Mouse (Mus musculus) CH12.LX (cell line): ENCODE measurements around the gene Zfhx3. TPM values are rescaled to one million over a fixed set of nuclear protein-coding genes. Genes with fewer than 3 reads are reported as not detected.

Experiments
- DNase-seq: peaks from one replicate; pipeline ENCODE4 v3.0.0-alpha.2; 2013; ENCODE audit errors: extremely low read depth
- H3K27ac ChIP-seq: 2 replicates; pipeline ENCODE4 v1.5.1; 2012; ENCODE audit warnings: low read depth, mild to moderate bottlenecking, control low read depth, moderate library complexity; ENCODE audit not compliant: insufficient read depth
- H3K27me3 ChIP-seq: replicated peaks from 2 replicates; pipeline ENCODE3; 2012; ENCODE audit warnings: inconsistent platforms
- H3K36me3 ChIP-seq, 2 experiments: replicated peaks in 1 of 2; 2 replicates each; pipeline versions ENCODE3 to v1.6.1; 2012; ENCODE audit warnings: inconsistent platforms in 1 of 2, low read length in 1 of 2, mild to moderate bottlenecking in 1 of 2, mixed read lengths in 1 of 2, moderate library complexity in 1 of 2; ENCODE audit not compliant: control insufficient read depth in 1 of 2, insufficient read depth in 1 of 2
- H3K4me1 ChIP-seq, 2 experiments: 2 replicates each; pipeline ENCODE4 v1.6.1; 2012; ENCODE audit warnings: inconsistent platforms in 1 of 2, moderate library complexity in 1 of 2; ENCODE audit not compliant: insufficient read depth in 2 of 2, control insufficient read depth in 1 of 2
- H3K4me2 ChIP-seq: 2 replicates; pipeline ENCODE4 v1.6.1; 2012; ENCODE audit warnings: low read depth, mild to moderate bottlenecking, control low read depth; ENCODE audit not compliant: poor library complexity, insufficient read depth, severe bottlenecking
- H3K4me3 ChIP-seq, 3 experiments: fragments of 150-350 bp in 1 of 3; sonication (generic) in 1 of 3; replicated peaks in 1 of 3; 2 replicates each; pipeline versions ENCODE3 to v1.5.1; 2011 to 2012; ENCODE audit warnings: low read depth in 2 of 3, low read length in 2 of 3, mild to moderate bottlenecking in 2 of 3, moderate library complexity in 2 of 3, control low read depth in 1 of 3, improper control_type of control experiment in 1 of 3, inconsistent platforms in 1 of 3, mixed read lengths in 1 of 3; ENCODE audit not compliant: poor library complexity in 1 of 3
- H3K79me2 ChIP-seq: replicated peaks from 2 replicates; pipeline ENCODE4 v1.6.1; 2012; ENCODE audit warnings: mild to moderate bottlenecking, moderate library complexity; ENCODE audit not compliant: control insufficient read depth, poor library complexity, insufficient read depth, severe bottlenecking; ENCODE audit errors: extremely low read depth
- H3K9ac ChIP-seq: 2 replicates; pipeline ENCODE4 v1.6.1; 2012; ENCODE audit warnings: low read depth, mild to moderate bottlenecking, control low read depth, moderate library complexity; ENCODE audit not compliant: insufficient read depth
- H3K9me3 ChIP-seq: replicated peaks from 2 replicates; pipeline ENCODE3; 2012; ENCODE audit warnings: low read length, inconsistent platforms, mixed read lengths
- BHLHE40 ChIP-seq: IDR thresholded peaks from 2 replicates; pipeline ENCODE4 v1.6.1; 2011; ENCODE audit warnings: mild to moderate bottlenecking, low read depth, low read length, improper control_type of control experiment
- ELF1 ChIP-seq: IDR thresholded peaks from 2 replicates; pipeline ENCODE4 v1.6.1; 2014; ENCODE audit warnings: low read depth, mild to moderate bottlenecking, inconsistent platforms, low read length, improper control_type of control experiment
- EP300 ChIP-seq: IDR thresholded peaks from 2 replicates; pipeline ENCODE4 v1.6.1; 2011; ENCODE audit warnings: low read length, improper control_type of control experiment
- ETS1 ChIP-seq: conservative IDR thresholded peaks from 2 replicates; pipeline ENCODE4 v1.6.1; 2012; ENCODE audit warnings: low read depth, mild to moderate bottlenecking, inconsistent platforms, low read length, improper control_type of control experiment, moderate library complexity
- HCFC1 ChIP-seq: IDR thresholded peaks from 2 replicates; pipeline ENCODE4 v1.6.1; 2012; ENCODE audit warnings: low read depth, mild to moderate bottlenecking, inconsistent platforms, low read length, improper control_type of control experiment
- IRF4 ChIP-seq: IDR thresholded peaks from 2 replicates; pipeline ENCODE4 v1.6.1; 2014; ENCODE audit warnings: low read depth, mild to moderate bottlenecking, inconsistent platforms, low read length, improper control_type of control experiment
- JUN ChIP-seq: IDR thresholded peaks from 2 replicates; pipeline ENCODE4 v1.6.1; 2011; ENCODE audit warnings: low read depth, mild to moderate bottlenecking, low read length, improper control_type of control experiment, moderate library complexity; ENCODE audit not compliant: insufficient read depth
- JUND ChIP-seq: conservative IDR thresholded peaks from 2 replicates; pipeline ENCODE4 v1.6.1; 2011; ENCODE audit warnings: low read depth, low read length, improper control_type of control experiment
- MAFK ChIP-seq: IDR thresholded peaks from 2 replicates; pipeline ENCODE4 v1.6.1; 2011; ENCODE audit warnings: low read length, improper control_type of control experiment; ENCODE audit not compliant: insufficient replicate concordance
- MAX ChIP-seq: IDR thresholded peaks from 2 replicates; pipeline ENCODE4 v1.6.1; 2011; ENCODE audit warnings: low read length, improper control_type of control experiment
- MAZ ChIP-seq: IDR thresholded peaks from 2 replicates; pipeline ENCODE4 v1.6.1; 2012; ENCODE audit warnings: low read depth, mild to moderate bottlenecking, inconsistent platforms, low read length, improper control_type of control experiment, moderate library complexity
- MEF2A ChIP-seq: IDR thresholded peaks from 2 replicates; pipeline ENCODE4 v1.6.1; 2014; ENCODE audit warnings: low read depth, mild to moderate bottlenecking, inconsistent platforms, low read length, improper control_type of control experiment, borderline replicate concordance
- MXI1 ChIP-seq: IDR thresholded peaks from 2 replicates; pipeline ENCODE4 v1.6.1; 2011; ENCODE audit warnings: mild to moderate bottlenecking, low read depth, low read length, improper control_type of control experiment
- MYC ChIP-seq: IDR thresholded peaks from 2 replicates; pipeline ENCODE4 v1.6.1; 2011; ENCODE audit warnings: low read depth, mild to moderate bottlenecking, improper control_type of control experiment, low read length
- NRF1 ChIP-seq: IDR thresholded peaks from 2 replicates; pipeline ENCODE4 v1.6.1; 2014; ENCODE audit warnings: low read depth, mild to moderate bottlenecking, inconsistent platforms, low read length, improper control_type of control experiment, moderate library complexity
- PAX5 ChIP-seq: IDR thresholded peaks from 2 replicates; pipeline ENCODE4 v1.6.1; 2012; ENCODE audit warnings: low read length, inconsistent platforms, mixed read lengths
- POLR2AphosphoS2 ChIP-seq: IDR thresholded peaks from 2 replicates; pipeline ENCODE4 v1.6.1; 2011; ENCODE audit warnings: low read depth, low read length, improper control_type of control experiment
- RCOR1 ChIP-seq: conservative IDR thresholded peaks from 2 replicates; pipeline ENCODE4 v1.6.1; 2012; ENCODE audit warnings: low read depth, mild to moderate bottlenecking, inconsistent platforms, low read length, improper control_type of control experiment
- TBP ChIP-seq: conservative IDR thresholded peaks from 2 replicates; pipeline ENCODE4 v1.6.1; 2011; ENCODE audit warnings: low read depth, low read length, improper control_type of control experiment
- TCF12 ChIP-seq: IDR thresholded peaks from 2 replicates; pipeline ENCODE4 v1.6.1; 2014; ENCODE audit warnings: low read depth, mild to moderate bottlenecking, inconsistent platforms, low read length, improper control_type of control experiment
- ZC3H11A ChIP-seq: IDR thresholded peaks from 2 replicates; pipeline ENCODE4 v1.6.1; 2012; ENCODE audit warnings: low read depth, mild to moderate bottlenecking, inconsistent platforms, low read length, improper control_type of control experiment
- ZKSCAN1 ChIP-seq: IDR thresholded peaks from 2 replicates; pipeline ENCODE4 v1.6.1; 2012; ENCODE audit warnings: low read depth, inconsistent platforms, low read length, improper control_type of control experiment, borderline replicate concordance
- ZMIZ1 ChIP-seq: IDR thresholded peaks from 2 replicates; pipeline ENCODE4 v1.6.1; 2012; ENCODE audit warnings: low read depth, mild to moderate bottlenecking, inconsistent platforms, low read length, improper control_type of control experiment
- dilution Hi-C: fragments of 300-500 bp; cut with MboI; formaldehyde crosslinking; loops from 2 replicates; pipeline ENCODE4 v1.14.3; 2020; ENCODE audit warnings: low sequenced_read_pairs; ENCODE audit not compliant: extremely low pct_unique_long_range_greater_than_20kb, extremely low pct_ligation_motif_present
- in situ Hi-C: fragments of 300-500 bp; cut with MboI; formaldehyde crosslinking; loops from 3 replicates; pipeline ENCODE4 v1.14.3; 2019; ENCODE audit warnings: low sequenced_read_pairs, low pct_ligation_motif_present, low pct_unique_long_range_greater_than_20kb, mixed read lengths
- polyA plus RNA-seq: library from polyadenylated mRNA; unstranded; fragments of >175 nt; gene quantifications from 2 replicates; pipeline ENCODE4 v1.2.1, GENCODE M21; 2012; ENCODE audit warnings: low read depth; ENCODE audit not compliant: insufficient read length
- total RNA-seq, 2 experiments: library from RNA; depleted of rRNA; stranded (reverse); fragments of 300-350 nt in 1 of 2; fragments of >200 nt in 1 of 2; gene quantifications; 2 replicates each; pipeline ENCODE4 v1.2.3; 2012 to 2014

Zfhx3 gene
- total and polyA plus RNA-seq, 3 experiments = 0.05 to 0.76 (median 0.68) TPM

DNA sequence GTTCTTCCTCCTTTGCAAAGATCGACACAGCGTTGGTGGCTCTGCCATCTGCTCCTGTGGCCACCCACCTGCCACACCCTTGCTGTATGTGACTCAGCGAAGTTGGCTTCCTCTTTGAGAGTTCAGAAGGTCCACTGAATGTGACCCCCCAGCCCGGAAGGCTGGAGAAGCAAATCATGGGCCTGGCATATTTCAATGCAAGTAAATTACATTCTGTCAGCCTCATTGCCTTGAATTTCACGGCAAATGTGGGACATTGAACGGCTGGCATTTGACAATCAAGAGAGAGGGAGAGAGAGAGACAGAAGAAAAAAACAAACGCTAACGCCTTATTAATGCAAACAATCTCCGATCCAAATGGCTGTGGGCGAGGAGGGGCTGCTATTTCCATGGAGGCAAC lies 38.2 kb downstream of the Zfhx3 start:
- Histone ChIP-seq H3K4me2 (peak overlapping the region; percentile 39; the same call in 1 of the 2 replicates), H3K9me3 (no peaks in the 10 kb centered on the region), H3K27me3 (no peaks in the 10 kb centered on the region), H3K27ac (no peak overlapping the region), H3K4me3 (peak overlapping the region in 1 of 3 experiments; percentile 35), H3K79me2 (no peaks in the 10 kb centered on the region), H3K4me1 (peaks cover 2 to 40% of the 10 kb centered on the region in 2 experiments; a peak in 3 of 4 replicates), H3K9ac (no peak overlapping the region), H3K36me3 (no peaks in the 10 kb centered on the region)
- 0 out of 2 replicates have a peak, but pooled peaks have one; percentile 19 for TF ChIP-seq JUND
- no peak for TF ChIP-seq HCFC1
- 0 out of 2 replicates have a peak, but pooled peaks have one; percentile 24 for TF ChIP-seq TCF12
- TF ChIP-seq JUN = no peak
- TF ChIP-seq MXI1 = peak; percentile 9; the same call in 1 of the 2 replicates
- TF ChIP-seq ETS1 = peak; percentile 40
- TF ChIP-seq ZMIZ1 = no peak
- TF ChIP-seq MEF2A = no peak
- TF ChIP-seq POLR2AphosphoS2 = no peak
- no peak for TF ChIP-seq NRF1
- TF ChIP-seq ZKSCAN1 = no peak
- TF ChIP-seq MAZ = no peak
- peak; percentile 54; the same call in 1 of the 2 replicates for TF ChIP-seq MYC
- TF ChIP-seq IRF4 = no peak
- TF ChIP-seq BHLHE40 = 0 out of 2 replicates have a peak, but pooled peaks have one; percentile 32
- no peak for TF ChIP-seq RCOR1
- peak; percentile 33; the same call in 1 of the 2 replicates for TF ChIP-seq ELF1
- TF ChIP-seq TBP = no peak
- TF ChIP-seq MAFK = peak; percentile 60; the same call in 1 of the 2 replicates
- no peak for TF ChIP-seq PAX5
- TF ChIP-seq MAX = peak; percentile 57
- TF ChIP-seq EP300 = peak; percentile 53
- TF ChIP-seq ZC3H11A = no peak
- peak; percentile 88 for DNase-seq
- in situ Hi-C loops = no loop called here
- dilution Hi-C loops = no loop called here
